ENCODE assay signal across 8 mouse cellular contexts in genomic region chr17:32091364-32092240, GRCm38 (mm10). TPM values are rescaled to one million over a fixed set of nuclear protein-coding genes. Genes with fewer than 3 reads are reported as not detected.
DNase-seq lines count a peak whose midpoint lies in the region; ATAC-seq and TF ChIP-seq lines count a peak whose summit lies in the region.
"Not testable (repeated sequence)": the region's sequence is repeated elsewhere in the genome, so short reads cannot be mapped to it uniquely, and the experiment has no call there.

No protein-coding gene starts in this region.

- H3K4me1 ChIP-seq in CH12.LX (ENCODE audit: control insufficient read depth in 1 of 2, insufficient read depth in 2 of 2), result peaks cover 9 to 33% of the 10 kb centered on the region in 2 experiments
- H3K4me1 ChIP-seq in forebrain, embryonic 16.5 days (replicated peaks; ENCODE audit: control insufficient read depth, insufficient read depth, low read length); lung, adult 2 months (ENCODE audit: control insufficient read depth, insufficient read depth, low read length); neural tube, embryonic 14.5 days (ENCODE audit: control insufficient read depth, insufficient read depth, low read length); testis, adult 2 months (ENCODE audit: control insufficient read depth, insufficient read depth, low read length): not testable (repeated sequence)

- H3K79me2 ChIP-seq in CH12.LX (replicated peaks; ENCODE audit: control insufficient read depth, extremely low read depth, insufficient read depth, poor library complexity, severe bottlenecking), result not testable (repeated sequence)

- peak overlapping the region; percentile 33 for H3K4me2 ChIP-seq in CH12.LX (ENCODE audit: insufficient read depth, low read depth, poor library complexity, severe bottlenecking)
- peak overlapping the region; percentile 53 for H3K4me2 ChIP-seq in forebrain, embryonic 16.5 days (ENCODE audit: low read length)
- H3K4me2 ChIP-seq in neural tube, embryonic 14.5 days (ENCODE audit: low read depth, low read length), result peak overlapping the region; percentile 45

- not testable (repeated sequence) for TF ChIP-seq POLR2A in CH12.LX (IDR thresholded peaks at IDR 0.05; ENCODE audit: low read depth, low read length); testis, adult 2 months (IDR thresholded peaks at IDR 0.05; ENCODE audit: control insufficient read depth, low read depth, low read length)
- 0 out of 2 replicates have a peak, but pooled peaks have one; percentile 31 for TF ChIP-seq POLR2A in lung, adult 2 months (IDR thresholded peaks at IDR 0.05; ENCODE audit: borderline replicate concordance, extremely low read depth, low read depth, low read length)

- in situ Hi-C loops in CH12.LX (cut with MboI; ENCODE audit: low pct_ligation_motif_present, low pct_unique_long_range_greater_than_20kb, low sequenced_read_pairs), result not testable (repeated sequence)

- 8% methylated on average over 13 of the region's 16 CpGs for WGBS in forebrain, embryonic 16.5 days
- WGBS in lung, adult 2 months, result 7% methylated on average over 15 of the region's 16 CpGs
- 7% methylated on average over 13 of the region's 16 CpGs for WGBS in neural tube, embryonic 14.5 days

- H3K27ac ChIP-seq in CH12.LX (ENCODE audit: insufficient read depth, low read depth); forebrain, embryonic 16.5 days (ENCODE audit: low read length); testis, adult 2 months (ENCODE audit: control insufficient read depth, insufficient read depth, low read depth, low read length): not testable (repeated sequence)
- H3K27ac ChIP-seq in layer of hippocampus, adult 2 months, result peak overlapping the region; percentile 63
- peak overlapping the region; percentile 71 for H3K27ac ChIP-seq in neural tube, embryonic 14.5 days (ENCODE audit: low read depth, low read length)

- H3K27me3 ChIP-seq in CH12.LX (replicated peaks); forebrain, embryonic 16.5 days (replicated peaks; ENCODE audit: control insufficient read depth, insufficient read depth, low read length); neural tube, embryonic 14.5 days (ENCODE audit: control insufficient read depth, insufficient read depth, low read length); testis, adult 2 months (ENCODE audit: control insufficient read depth, insufficient read depth, low read length): not testable (repeated sequence)

- not testable (repeated sequence) for TF ChIP-seq RAD21 in CH12.LX (IDR thresholded peaks at IDR 0.05; ENCODE audit: low read depth, low read length)

- DNase-seq in CH12.LX (ENCODE audit: extremely low read depth), result peak; percentile 93
- DNase-seq in c-Kit-positive CD71-positive TER-119-negative erythroid progenitor cells, embryonic 14.5 days (ENCODE audit: low read depth), result peak; percentile 88
- peak; percentile 71 to 76 for DNase-seq in heart, postnatal 36 days
- peak; percentile 62 to 75 for DNase-seq in layer of hippocampus, adult 2 months (ENCODE audit: low spot score in 2 of 2)
- peak; percentile 74 for DNase-seq in lung, adult 2 months

- H3K9ac ChIP-seq in CH12.LX (ENCODE audit: insufficient read depth, low read depth); neural tube, embryonic 14.5 days (replicated peaks; ENCODE audit: low read depth, low read length): not testable (repeated sequence)
- H3K9ac ChIP-seq in forebrain, embryonic 16.5 days (replicated peaks; ENCODE audit: low read depth, low read length), result peak overlapping the region; percentile 44

- peak overlapping the region in 2 of 3 experiments; percentile 11 to 42 for H3K4me3 ChIP-seq in CH12.LX (replicated peaks in 1 of 3; ENCODE audit: low read depth in 2 of 3, low read length in 2 of 3, poor library complexity in 1 of 3)
- peak overlapping the region; percentile 28 for H3K4me3 ChIP-seq in forebrain, embryonic 16.5 days (replicated peaks; ENCODE audit: low read length)
- peak overlapping the region; percentile 33; the same call in 1 of the 2 replicates for H3K4me3 ChIP-seq in layer of hippocampus, adult 2 months
- peak overlapping the region; percentile 49 for H3K4me3 ChIP-seq in lung, adult 2 months (replicated peaks; ENCODE audit: extremely low read depth, low read depth, low read length)
- H3K4me3 ChIP-seq in neural tube, embryonic 14.5 days (ENCODE audit: low read depth, low read length), result 0 out of 2 replicates have a peak overlapping the region, but pooled peaks have one; percentile 8
- H3K4me3 ChIP-seq in testis, adult 2 months (ENCODE audit: control insufficient read depth, low read depth, low read length), result peak overlapping the region; percentile 80

- intact Hi-C loops in heart, postnatal 36 days (cut with DNase I), result not testable (repeated sequence)

- dilution Hi-C loops in CH12.LX (cut with MboI; ENCODE audit: extremely low pct_ligation_motif_present, extremely low pct_unique_long_range_greater_than_20kb, low sequenced_read_pairs), result not testable (repeated sequence)

- not testable (repeated sequence) for H3K36me3 ChIP-seq in CH12.LX (replicated peaks in 1 of 2; ENCODE audit: control insufficient read depth in 1 of 2, insufficient read depth in 1 of 2, low read length in 1 of 2); forebrain, embryonic 16.5 days (ENCODE audit: control insufficient read depth, insufficient read depth); neural tube, embryonic 14.5 days (ENCODE audit: control insufficient read depth, insufficient read depth, low read length); testis, adult 2 months (ENCODE audit: control insufficient read depth, insufficient read depth, low read length)

- TF ChIP-seq EP300 in CH12.LX (IDR thresholded peaks at IDR 0.05; ENCODE audit: low read length), result not testable (repeated sequence)

- not testable (repeated sequence) for TF ChIP-seq CTCF in CH12.LX (conservative IDR thresholded peaks at IDR 0.05 in 1 of 2, IDR thresholded peaks at IDR 0.05 in 1 of 2; ENCODE audit: low read depth in 2 of 2, low read length in 2 of 2); layer of hippocampus, adult 2 months (conservative IDR thresholded peaks at IDR 0.05); lung, adult 2 months (IDR thresholded peaks at IDR 0.05; ENCODE audit: insufficient read depth, low read length); testis, adult 2 months (IDR thresholded peaks at IDR 0.05; ENCODE audit: control insufficient read depth, insufficient read depth, insufficient replicate concordance, low read depth, low read length)

- ATAC-seq in forebrain, embryonic 16.5 days, result peak; percentile 94
- peak; percentile 95 for ATAC-seq in neural tube, embryonic 14.5 days (ENCODE audit: low read depth)

- peaks cover 10% of the 10 kb centered on the region for H3K9me3 ChIP-seq in CH12.LX (replicated peaks; ENCODE audit: low read length)
- H3K9me3 ChIP-seq in forebrain, embryonic 16.5 days (ENCODE audit: control insufficient read depth, low read length); neural tube, embryonic 14.5 days (ENCODE audit: control insufficient read depth, low read length): not testable (repeated sequence)

TF ChIP-seq in CH12.LX, 34 proteins besides CTCF, POLR2A, EP300 and RAD21:
- TF ChIP-seq BHLHE40 (IDR thresholded peaks at IDR 0.05; ENCODE audit: low read depth, low read length) (peak; percentile 66), MAZ (IDR thresholded peaks at IDR 0.05; ENCODE audit: low read depth, low read length) (peak; percentile 88; the same call in 1 of the 2 replicates), TCF12 (IDR thresholded peaks at IDR 0.05; ENCODE audit: low read depth, low read length) (peak; percentile 51), ETS1 (conservative IDR thresholded peaks at IDR 0.05; ENCODE audit: low read depth, low read length) (peak; percentile 47; the same call in 1 of the 2 replicates), NELFE (IDR thresholded peaks at IDR 0.05; ENCODE audit: low read depth, low read length) (0 out of 2 replicates have a peak, but pooled peaks have one; percentile 48), CHD2 (IDR thresholded peaks at IDR 0.05; ENCODE audit: low read length) (0 out of 2 replicates have a peak, but pooled peaks have one; percentile 9), MEF2A (IDR thresholded peaks at IDR 0.05; ENCODE audit: borderline replicate concordance, low read depth, low read length) (peak; percentile 39; the same call in 1 of the 2 replicates), ZMIZ1 (IDR thresholded peaks at IDR 0.05; ENCODE audit: low read depth, low read length) (peak; percentile 36; the same call in 1 of the 2 replicates), ELF1 (IDR thresholded peaks at IDR 0.05; ENCODE audit: low read depth, low read length) (peak; percentile 87), HCFC1 (IDR thresholded peaks at IDR 0.05; ENCODE audit: low read depth, low read length) (peak; percentile 33; the same call in 1 of the 2 replicates)

RNA-seq across cellular contexts. Expression of gene Hsf2bp, which starts 55.5 kb away (rescaled TPM):
- total RNA-seq in CH12.LX (2012; rRNA removed) (0.34 and 0.67 TPM in 2 replicates), CH12.LX (2014; rRNA removed) (0.75 and 1.2 TPM in 2 replicates)
- polyA plus RNA-seq in CH12.LX (2012; ENCODE audit: insufficient read length, low read depth), result 1.0 and 1.4 TPM in 2 replicates
- polyA plus RNA-seq in forebrain, embryonic 16.5 days (2015; fragmentation: Nextera tagmentation; extraction: Ambion mirVana), result 0.84 and 0.93 TPM in 2 replicates
- total RNA-seq in heart, postnatal 36 days (2021), result under 1 TPM; 0.79 to 0.97 TPM
- 1 to 10 TPM in 1 of 2 experiments, under 1 TPM in 1; 0.86 to 1.2 TPM for total RNA-seq in layer of hippocampus, adult 2 months (2021)
- polyA plus RNA-seq in lung, adult 2 months (2012; rRNA removed), result 0.38 and 0.42 TPM in 2 replicates
- polyA plus RNA-seq in neural tube, embryonic 14.5 days (2014; fragmentation: Nextera tagmentation; extraction: Ambion mirVana), result 0.52 and 1.1 TPM in 2 replicates
- polyA plus RNA-seq in testis, adult 2 months (2012; rRNA removed), result 32.3 and 34.3 TPM in 2 replicates

RNA-seq across cellular contexts. Expression of gene Rrp1b, which starts 55.7 kb away (rescaled TPM):
- total RNA-seq in CH12.LX (2012; rRNA removed) (76.7 and 99.1 TPM in 2 replicates), CH12.LX (2014; rRNA removed) (60.9 and 72.4 TPM in 2 replicates)
- polyA plus RNA-seq in CH12.LX (2012; ENCODE audit: insufficient read length, low read depth), result 149 and 151 TPM in 2 replicates
- 42.0 and 42.7 TPM in 2 replicates for polyA plus RNA-seq in forebrain, embryonic 16.5 days (2015; fragmentation: Nextera tagmentation; extraction: Ambion mirVana)
- total RNA-seq in heart, postnatal 36 days (2021), result 1 to 10 TPM; 6.9 to 7.2 TPM
- total RNA-seq in layer of hippocampus, adult 2 months (2021), result 10 to 100 TPM; 19.3 to 22.5 TPM
- 10.0 and 12.6 TPM in 2 replicates for polyA plus RNA-seq in lung, adult 2 months (2012; rRNA removed)
- polyA plus RNA-seq in neural tube, embryonic 14.5 days (2014; fragmentation: Nextera tagmentation; extraction: Ambion mirVana), result 30.1 and 40.8 TPM in 2 replicates
- polyA plus RNA-seq in testis, adult 2 months (2012; rRNA removed), result 6.7 and 7.2 TPM in 2 replicates

Comparison
In these comparisons a context has a peak if more than half of its experiments do, and no peak if none do; other contexts are left out.
1. H3K4me3 ChIP-seq: peak in every context shown above with its lines; median percentile 80 in testis, adult 2 months; 49 in lung, adult 2 months; 33 in layer of hippocampus, adult 2 months; 28 in forebrain, embryonic 16.5 days; 26 in CH12.LX; 8 in neural tube, embryonic 14.5 days.
2. RNA of gene Hsf2bp, which starts 55.5 kb away (polyA plus RNA-seq): 32.3 to 34.3 TPM in testis, adult 2 months; 1.0 to 1.4 TPM in CH12.LX, 0.84 to 0.93 TPM in forebrain, embryonic 16.5 days, 0.52 to 1.1 TPM in neural tube, embryonic 14.5 days and 0.38 to 0.42 TPM in lung, adult 2 months; every median in the first group is over 10 times any median in the second.
3. Peak in every context shown above with its lines, with median percentiles within 50 percentile points of each other: DNase-seq and H3K4me2 ChIP-seq.